Mouse (Mus musculus): ENCODE results near the gene Aes. TPM values are rescaled to one million over a fixed set of nuclear protein-coding genes. Genes with fewer than 3 reads are reported as not detected.

The Aes gene
- polyA plus RNA-seq, 2 experiments: 393 to 472 TPM

GRCm38 (mm10) chr10:81519227-81519977, 39.9 kb upstream of the Aes start:
- Histone ChIP-seq H3K4me3 (replicated peaks; ENCODE audit: low read length) (no peak overlapping the region), H3K9me3 (ENCODE audit: control insufficient read depth, low read length) (no peaks in the 10 kb centered on the region), H3K4me1 (ENCODE audit: control insufficient read depth, insufficient read depth, low read length) (no peaks in the 10 kb centered on the region), H3K27ac (replicated peaks; ENCODE audit: low read depth, low read length) (no peak overlapping the region), H3K4me2 (replicated peaks; ENCODE audit: low read depth, low read length, severe bottlenecking) (no peak overlapping the region), H3K9ac (ENCODE audit: low read depth, low read length, severe bottlenecking) (no peak overlapping the region), H3K27me3 (ENCODE audit: control insufficient read depth, insufficient read depth, low read length) (no peaks in the 10 kb centered on the region; the same call in 1 of the 2 replicates), H3K36me3 (ENCODE audit: control insufficient read depth, insufficient read depth, low read length) (no peaks in the 10 kb centered on the region)
- WGBS: 84% methylated on average over 6 of the region's 6 CpGs
- ATAC-seq (ENCODE audit: low FRiP score, low read depth) (no peak), DNase-seq (ENCODE audit: low spot score) (no peak)
- TF ChIP-seq POLR2A (IDR thresholded peaks at IDR 0.05; ENCODE audit: borderline replicate concordance, extremely low read depth, insufficient read depth, insufficient read length): no peak

- 67% methylated on average over 3 of the region's 3 CpGs for WGBS
- Histone ChIP-seq H3K9me3 (ENCODE audit: control insufficient read depth, low read length) (no peaks in the 10 kb centered on the region), H3K4me1 (ENCODE audit: control insufficient read depth, insufficient read depth, low read length) (no peaks in the 10 kb centered on the region), H3K4me3 (replicated peaks; ENCODE audit: low read length) (no peak overlapping the region), H3K27me3 (ENCODE audit: control insufficient read depth, insufficient read depth, low read length) (no peaks in the 10 kb centered on the region; the same call in 1 of the 2 replicates), H3K4me2 (replicated peaks; ENCODE audit: low read depth, low read length, severe bottlenecking) (no peak overlapping the region), H3K36me3 (ENCODE audit: control insufficient read depth, insufficient read depth, low read length) (no peaks in the 10 kb centered on the region), H3K27ac (replicated peaks; ENCODE audit: low read depth, low read length) (no peak overlapping the region), H3K9ac (ENCODE audit: low read depth, low read length, severe bottlenecking) (no peak overlapping the region)
- DNase-seq (ENCODE audit: low spot score): no peak
- ATAC-seq (ENCODE audit: low FRiP score, low read depth): no peak
- TF ChIP-seq POLR2A (IDR thresholded peaks at IDR 0.05; ENCODE audit: borderline replicate concordance, extremely low read depth, insufficient read depth, insufficient read length): no peak
Measured at GRCm38 (mm10) chr10:81519978-81520365, 39.3 kb upstream of the Aes start.

GRCm38 (mm10) chr10:81523142-81523541, 36.1 kb upstream of the Aes start:
- 77% methylated on average over 6 of the region's 6 CpGs for WGBS
- Histone ChIP-seq H3K27ac (replicated peaks; ENCODE audit: low read depth, low read length) (no peak overlapping the region), H3K36me3 (ENCODE audit: control insufficient read depth, insufficient read depth, low read length) (peaks cover 4% of the 10 kb centered on the region; the same call in 1 of the 2 replicates), H3K9ac (ENCODE audit: low read depth, low read length, severe bottlenecking) (no peak overlapping the region), H3K4me2 (replicated peaks; ENCODE audit: low read depth, low read length, severe bottlenecking) (no peak overlapping the region), H3K4me3 (replicated peaks; ENCODE audit: low read length) (no peak overlapping the region), H3K27me3 (ENCODE audit: control insufficient read depth, insufficient read depth, low read length) (no peaks in the 10 kb centered on the region; the same call in 1 of the 2 replicates), H3K9me3 (ENCODE audit: control insufficient read depth, low read length) (no peaks in the 10 kb centered on the region), H3K4me1 (ENCODE audit: control insufficient read depth, insufficient read depth, low read length) (no peaks in the 10 kb centered on the region)
- TF ChIP-seq POLR2A (IDR thresholded peaks at IDR 0.05; ENCODE audit: borderline replicate concordance, extremely low read depth, insufficient read depth, insufficient read length): no peak
- DNase-seq (ENCODE audit: low spot score) (no peak), ATAC-seq (ENCODE audit: low FRiP score, low read depth) (no peak)

GRCm38 (mm10) chr10:81523570-81523969, 35.7 kb upstream of the Aes start:
- Histone ChIP-seq H3K9me3 (ENCODE audit: control insufficient read depth, low read length) (no peaks in the 10 kb centered on the region), H3K27ac (replicated peaks; ENCODE audit: low read depth, low read length) (no peak overlapping the region; the same call in 1 of the 2 replicates), H3K36me3 (ENCODE audit: control insufficient read depth, insufficient read depth, low read length) (peaks cover 7% of the 10 kb centered on the region; the same call in 1 of the 2 replicates), H3K4me2 (replicated peaks; ENCODE audit: low read depth, low read length, severe bottlenecking) (no peak overlapping the region; the same call in 1 of the 2 replicates), H3K4me1 (ENCODE audit: control insufficient read depth, insufficient read depth, low read length) (no peaks in the 10 kb centered on the region), H3K9ac (ENCODE audit: low read depth, low read length, severe bottlenecking) (peak overlapping the region; percentile 25; the same call in 1 of the 2 replicates), H3K27me3 (ENCODE audit: control insufficient read depth, insufficient read depth, low read length) (no peaks in the 10 kb centered on the region; the same call in 1 of the 2 replicates), H3K4me3 (replicated peaks; ENCODE audit: low read length) (no peak overlapping the region)
- ATAC-seq (ENCODE audit: low FRiP score, low read depth) (no peak), DNase-seq (ENCODE audit: low spot score) (no peak)
- 15% methylated on average over 19 of the region's 19 CpGs for WGBS
- TF ChIP-seq POLR2A (IDR thresholded peaks at IDR 0.05; ENCODE audit: borderline replicate concordance, extremely low read depth, insufficient read depth, insufficient read length): no peak

- Histone ChIP-seq H3K9me3 (ENCODE audit: control insufficient read depth, low read length) (no peaks in the 10 kb centered on the region), H3K27me3 (ENCODE audit: control insufficient read depth, insufficient read depth, low read length) (no peaks in the 10 kb centered on the region; the same call in 1 of the 2 replicates), H3K4me3 (replicated peaks; ENCODE audit: low read length) (no peak within 1 kb of the TSS), H3K9ac (ENCODE audit: low read depth, low read length, severe bottlenecking) (peak within 1 kb of the TSS; percentile 25; the same call in 1 of the 2 replicates), H3K4me2 (replicated peaks; ENCODE audit: low read depth, low read length, severe bottlenecking) (no peak within 1 kb of the TSS; the same call in 1 of the 2 replicates), H3K27ac (replicated peaks; ENCODE audit: low read depth, low read length) (no peak within 1 kb of the TSS; the same call in 1 of the 2 replicates), H3K4me1 (ENCODE audit: control insufficient read depth, insufficient read depth, low read length) (no peaks in the 10 kb centered on the region), H3K36me3 (ENCODE audit: control insufficient read depth, insufficient read depth, low read length) (peaks cover 11% of the 10 kb centered on the region)
- 23% methylated on average over 9 of the region's 9 CpGs for WGBS
- no peak for TF ChIP-seq POLR2A (IDR thresholded peaks at IDR 0.05; ENCODE audit: borderline replicate concordance, extremely low read depth, insufficient read depth, insufficient read length)
- DNase-seq (ENCODE audit: low spot score) (no peak), ATAC-seq (ENCODE audit: low FRiP score, low read depth) (no peak)
Measured at GRCm38 (mm10) chr10:81524051-81524605, 35.2 kb upstream of the Aes start, which contains the start of gene Gna15. Gene Gna15 (minus strand): TSS chr10:81524225.

Data from limb, embryonic 14.5 days (tissue).